Mouse (Mus musculus) ES-E14 (cell line): ENCODE data around the gene Nrxn3.

ENCODE experiments used
- CHD2 ChIP-seq: IDR thresholded peaks from 2 replicates; pipeline ENCODE4 v1.6.1; 2014; ENCODE audit warnings: mild to moderate bottlenecking, low read depth, low read length, inconsistent platforms
- HCFC1 ChIP-seq: IDR thresholded peaks from 2 replicates; pipeline ENCODE4 v1.6.1; 2012; ENCODE audit warnings: low read length, inconsistent platforms, borderline replicate concordance; ENCODE audit not compliant: insufficient read depth
- MAFK ChIP-seq: IDR thresholded peaks from 2 replicates; pipeline ENCODE4 v1.6.1; 2014; ENCODE audit warnings: mild to moderate bottlenecking, low read depth, low read length, inconsistent platforms; ENCODE audit not compliant: insufficient read depth
- ZC3H11A ChIP-seq: IDR thresholded peaks from 2 replicates; pipeline ENCODE4 v1.6.1; 2012; ENCODE audit warnings: low read depth, mild to moderate bottlenecking, inconsistent platforms, low read length, borderline replicate concordance

DNA sequence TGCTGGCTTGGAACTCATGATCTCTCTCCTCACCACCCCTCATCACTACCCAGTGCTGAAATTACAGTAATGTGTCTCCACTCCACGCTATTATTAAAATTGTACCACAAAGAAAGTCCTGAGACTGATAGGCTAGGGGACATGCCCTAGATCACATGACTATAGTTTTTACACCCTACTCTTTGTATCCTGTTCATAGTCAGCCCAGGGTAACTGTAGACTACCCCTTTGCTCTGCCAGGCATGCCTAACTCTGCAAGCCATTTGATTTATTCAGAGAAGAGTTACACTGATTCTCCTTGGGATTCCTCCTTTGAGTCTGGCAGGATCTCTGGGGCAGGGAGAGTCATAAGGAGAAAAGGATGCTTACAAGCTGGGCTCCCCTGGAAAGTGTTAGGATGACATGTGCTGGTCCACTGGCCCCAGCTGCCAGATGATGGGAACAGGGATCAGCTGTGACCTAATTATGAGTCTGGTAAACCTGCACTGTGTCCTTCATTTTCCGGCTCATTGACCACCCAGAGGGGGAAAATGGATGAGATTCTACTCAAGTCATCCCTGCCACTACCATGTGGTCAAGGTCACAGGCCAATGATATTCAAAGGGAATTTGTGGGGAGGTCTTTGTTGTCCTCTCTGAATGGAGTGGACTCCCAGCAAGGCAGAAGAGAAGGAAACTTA lies 318.9 kb downstream of the Nrxn3 start:
- TF ChIP-seq HCFC1 (no peak), CHD2 (no peak), ZC3H11A (no peak), MAFK (no peak)
